Mouse (Mus musculus) left cerebral cortex, postnatal 36 days (tissue): ENCODE data around the gene Rnaseh2b. TPM values are rescaled to one million over a fixed set of nuclear protein-coding genes. Genes with fewer than 3 reads are reported as not detected.

Experiments used
- DNase-seq, 2 experiments: peaks; one replicate each; pipeline ENCODE4 v3.0.0; 2021 to 2022; ENCODE audit warnings: low spot score in 2 of 2, mixed read lengths in 1 of 2
- intact Hi-C: fragments of 180-260 bp; cut with DNase I; formaldehyde crosslinking; loops from one replicate; pipeline ENCODE4 v1.15.1; 2025
- total RNA-seq, 2 experiments: library from RNA; stranded (reverse); gene quantifications; 2 replicates each; pipeline ENCODE4 v1.2.3; 2021

The Rnaseh2b gene
- total RNA-seq, 2 experiments from 2014 or later: 12.3 TPM

DNA sequence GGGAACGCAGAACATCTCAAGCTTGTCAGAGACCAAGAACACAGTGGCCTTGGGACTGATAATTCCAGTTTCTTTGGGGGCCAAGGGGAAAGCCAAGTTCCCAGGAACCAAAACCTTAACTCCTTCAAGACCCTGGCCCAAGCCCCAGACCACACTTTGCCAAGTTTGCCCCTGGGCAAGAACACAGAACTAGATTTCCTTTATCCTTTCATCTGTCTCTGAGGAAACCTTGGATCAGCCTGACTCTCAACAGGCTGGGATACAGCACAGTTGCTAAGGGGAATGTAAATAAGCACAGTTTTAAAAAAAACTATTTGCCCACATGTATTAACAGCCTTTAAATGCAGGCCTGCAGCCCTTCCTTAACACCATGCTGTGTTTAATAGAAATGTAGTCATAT, 15.2 kb downstream of the Rnaseh2b start:
- intact Hi-C loops: no loop called here
- no peak for DNase-seq

DNA sequence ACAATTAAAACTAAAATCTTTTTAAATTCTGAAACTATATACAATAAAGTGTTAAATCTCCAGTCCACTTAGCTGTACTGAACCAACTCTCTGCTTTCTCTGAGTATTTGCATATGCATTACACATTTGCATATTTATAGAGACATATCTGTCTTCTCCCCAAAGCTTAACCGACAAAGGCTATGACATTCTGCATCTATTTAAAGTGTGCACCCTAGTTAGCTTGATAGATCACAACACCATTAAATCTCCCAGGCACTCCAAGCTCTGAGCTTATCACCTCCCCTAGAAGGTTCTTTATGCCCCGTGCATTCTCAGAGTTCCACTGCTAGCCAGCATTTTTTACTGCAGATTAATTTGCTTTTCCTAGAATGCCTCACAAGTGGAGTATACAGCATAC, 16.6 kb downstream of the Rnaseh2b start:
- no peak for DNase-seq
- intact Hi-C loops: no loop called here

- DNase-seq: no peak
- intact Hi-C loops: no loop called here
These were observed 19.3 kb downstream of the Rnaseh2b start for GRCm38 (mm10) chr14:62311672-62312071.

- intact Hi-C loops: no loop called here
- no peak for DNase-seq
These were observed 30.4 kb downstream of the Rnaseh2b start for GRCm38 (mm10) chr14:62322581-62323344.

- no peak for DNase-seq
- intact Hi-C loops: no loop called here
These were observed 31.1 kb downstream of the Rnaseh2b start for GRCm38 (mm10) chr14:62323457-62323856.

DNA sequence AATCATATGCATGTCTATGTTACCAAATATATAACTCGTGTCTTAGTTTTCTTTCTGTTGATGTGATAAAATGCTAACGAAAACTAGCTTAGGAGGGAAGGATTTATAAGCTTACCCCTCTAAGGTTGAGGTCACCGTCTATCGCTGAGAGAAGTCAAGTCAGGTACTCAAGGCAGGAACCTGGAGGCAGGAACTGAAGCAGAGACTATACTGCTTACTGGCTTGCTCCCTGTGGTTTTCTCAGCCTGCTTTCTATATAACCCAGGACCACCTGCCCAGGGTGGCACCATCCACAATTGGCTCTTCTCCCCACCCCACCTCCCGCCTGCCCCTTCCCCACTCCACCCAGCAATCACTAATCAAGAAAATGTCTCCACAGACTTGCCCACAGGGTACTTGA, 32.6 kb downstream of the Rnaseh2b start:
- DNase-seq: no peak
- intact Hi-C loops: no loop called here

DNA sequence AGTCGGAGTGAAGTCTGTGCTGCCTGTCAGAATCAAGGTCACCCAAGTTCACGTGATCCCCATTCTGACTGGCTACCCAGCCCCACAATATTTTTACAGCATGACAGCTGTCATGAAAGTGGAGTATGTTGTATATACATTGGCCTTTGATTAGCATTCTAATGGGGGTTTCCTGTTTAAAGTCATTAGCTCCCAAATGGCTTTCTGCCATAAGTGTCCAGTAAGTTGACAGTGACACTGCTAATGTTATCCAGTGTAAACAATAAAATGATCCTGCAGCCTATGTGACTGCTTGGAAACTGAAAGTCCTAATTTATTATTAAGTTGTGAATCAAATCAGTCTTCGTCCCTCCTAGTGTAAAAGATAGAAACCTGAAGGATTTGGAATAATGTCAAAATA, 33.6 kb downstream of the Rnaseh2b start:
- no peak for DNase-seq

DNA sequence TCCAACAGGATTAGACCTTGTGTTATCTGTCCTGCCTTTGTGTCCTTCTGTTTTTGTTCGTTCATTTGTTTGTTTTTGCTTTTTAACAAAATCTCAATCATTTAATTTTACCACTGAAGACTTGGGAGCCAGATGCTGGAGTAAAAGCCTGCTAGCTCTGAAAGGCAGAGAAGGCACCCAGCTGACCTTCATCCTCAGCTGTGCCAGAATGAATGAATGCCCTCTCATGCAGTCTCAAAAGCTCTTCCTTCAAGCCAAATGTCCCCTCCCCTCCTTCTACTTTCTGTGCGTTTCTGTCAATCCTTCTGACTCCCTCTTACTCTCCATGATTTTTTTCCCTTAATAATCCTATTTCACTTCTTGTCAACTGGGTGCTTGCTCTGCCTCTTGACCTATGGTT, 34.8 kb downstream of the Rnaseh2b start:
- DNase-seq: no peak
- intact Hi-C loops: no loop called here

More for the DNA sequence above, 33.6 kb downstream of the Rnaseh2b start:
- intact Hi-C loops: no loop called here

DNA sequence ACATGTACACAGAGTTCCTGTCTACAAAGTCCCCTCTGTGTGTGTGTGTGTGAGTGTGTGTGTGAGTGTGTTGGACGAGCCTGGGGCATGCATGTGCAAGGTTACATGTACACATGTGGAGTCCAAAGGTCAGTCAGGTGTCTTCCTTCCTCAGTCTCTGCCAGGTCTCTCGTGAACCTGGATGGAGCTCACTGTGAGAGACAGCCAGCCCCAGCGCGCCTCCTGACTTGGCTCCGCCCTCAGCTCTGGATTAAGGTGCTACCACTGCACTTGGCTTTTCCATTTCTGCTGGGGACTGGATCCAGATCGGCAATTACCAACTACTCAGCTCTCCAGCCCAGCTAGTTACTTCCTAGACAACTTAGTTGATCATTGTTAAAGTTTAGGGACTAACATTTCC, 36.2 kb downstream of the Rnaseh2b start:
- intact Hi-C loops: no loop called here
- DNase-seq: no peak

DNA sequence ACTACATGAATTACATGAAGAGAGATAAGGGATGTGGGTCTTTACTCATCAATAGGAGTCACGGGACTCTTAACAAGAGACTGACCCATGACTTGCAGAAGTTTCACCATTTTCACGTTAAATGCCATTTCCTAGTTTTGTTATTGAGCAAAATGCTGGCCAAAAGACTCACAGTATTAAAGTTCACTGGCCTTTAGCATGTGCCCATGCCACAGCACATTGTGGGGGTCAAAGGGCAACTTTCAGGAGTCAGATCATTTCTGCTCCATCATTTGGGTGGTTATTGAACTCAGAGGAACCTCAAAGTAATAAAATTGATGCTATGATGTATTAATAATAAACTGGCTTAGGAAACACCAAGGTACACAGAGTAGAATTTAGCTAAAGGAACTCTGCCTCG, 37.2 kb downstream of the Rnaseh2b start:
- DNase-seq: no peak
- intact Hi-C loops: loop anchor here (10.0 kb wide), 1 partner anchor 755 kb away; no protein-coding TSS in a partner anchor

DNA sequence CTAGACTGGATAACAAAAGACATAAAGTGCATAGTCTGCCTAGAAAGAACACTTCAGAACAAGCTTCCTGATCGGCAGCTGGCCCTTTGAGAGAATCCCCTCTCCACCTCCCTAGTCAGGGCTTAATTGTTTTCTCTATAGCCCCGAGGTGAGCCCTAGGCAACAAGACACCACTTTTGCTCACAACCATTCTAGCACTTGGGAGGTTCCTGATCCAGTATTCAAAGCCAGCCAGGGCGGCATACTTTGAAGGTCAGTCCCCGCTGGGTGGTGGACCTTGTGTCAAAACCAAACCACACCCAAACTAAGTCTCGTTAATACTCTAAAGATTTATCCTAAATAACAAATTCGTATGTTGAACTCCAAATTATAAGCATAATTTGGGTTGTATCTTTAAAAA, 39.1 kb downstream of the Rnaseh2b start:
- intact Hi-C loops: loop anchor here (10.0 kb wide), 1 partner anchor 757 kb away; no protein-coding TSS in a partner anchor
- no peak for DNase-seq

GRCm38 (mm10) chr14:62331866-62332619, 39.7 kb downstream of the Rnaseh2b start:
- peak; percentile 86 to 88 for DNase-seq
- intact Hi-C loops: loop anchor here (2.0 to 10.0 kb wide), 2 partner anchors 125 to 757 kb away; partner anchors contain the start of gene Gucy1b2

- intact Hi-C loops: loop anchor here (2.0 to 10.0 kb wide), 2 partner anchors 123 to 759 kb away; partner anchors contain the start of gene Gucy1b2
- no peak for DNase-seq
These were observed 41.7 kb downstream of the Rnaseh2b start for GRCm38 (mm10) chr14:62333909-62334687.

GRCm38 (mm10) chr14:62339196-62339595, 46.8 kb downstream of the Rnaseh2b start:
- intact Hi-C loops: loop anchor here (10.0 kb wide), 1 partner anchor 764 kb away; no protein-coding TSS in a partner anchor
- DNase-seq: no peak

- no peak for DNase-seq
- intact Hi-C loops: no loop called here
These were observed 49.7 kb downstream of the Rnaseh2b start for GRCm38 (mm10) chr14:62341887-62342642.

- intact Hi-C loops: no loop called here
- no peak for DNase-seq
These were observed 50.3 kb downstream of the Rnaseh2b start for GRCm38 (mm10) chr14:62342643-62343144.

- no peak for DNase-seq
- intact Hi-C loops: no loop called here
These were observed 54.2 kb downstream of the Rnaseh2b start for GRCm38 (mm10) chr14:62346570-62346969.

DNA sequence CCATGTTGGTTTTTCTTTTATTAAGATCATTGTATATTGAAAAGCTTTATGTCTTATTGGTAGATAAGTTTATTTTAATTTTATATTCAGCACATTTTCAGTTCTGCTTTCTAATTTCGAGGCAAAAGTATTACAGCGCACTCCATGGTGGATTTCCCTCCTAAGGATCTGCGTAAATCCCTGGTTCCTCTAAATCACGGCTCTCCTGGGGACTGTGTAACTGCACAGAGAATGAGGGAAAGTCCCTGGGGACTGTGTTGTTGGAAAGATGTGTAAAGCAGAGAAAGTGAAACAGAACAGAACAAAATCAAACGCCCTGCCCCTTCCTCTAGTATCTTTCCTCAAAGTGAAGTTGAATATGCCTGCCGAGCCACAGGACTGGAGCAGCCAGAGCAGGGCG, 54.7 kb downstream of the Rnaseh2b start:
- no peak for DNase-seq
- intact Hi-C loops: no loop called here

GRCm38 (mm10) chr14:62349786-62350185, 57.4 kb downstream of the Rnaseh2b start:
- DNase-seq: no peak
- intact Hi-C loops: no loop called here
